Mouse (Mus musculus) activated CD4-positive, CD25-positive, alpha-beta regulatory T cell (primary cell): ENCODE results near the gene Ager. TPM values are rescaled to one million over a fixed set of nuclear protein-coding genes. Genes with fewer than 3 reads are reported as not detected.

Source experiments
- polyA plus RNA-seq, 2 experiments: library from polyadenylated mRNA; unstranded; fragments of 100-300 nt; shearing (Covaris generic); gene quantifications; one replicate each; pipeline ENCODE4 v1.2.1; 2017

The Ager gene
- 1 to 10 TPM; 1.6 to 2.9 TPM for polyA plus RNA-seq

DNA sequence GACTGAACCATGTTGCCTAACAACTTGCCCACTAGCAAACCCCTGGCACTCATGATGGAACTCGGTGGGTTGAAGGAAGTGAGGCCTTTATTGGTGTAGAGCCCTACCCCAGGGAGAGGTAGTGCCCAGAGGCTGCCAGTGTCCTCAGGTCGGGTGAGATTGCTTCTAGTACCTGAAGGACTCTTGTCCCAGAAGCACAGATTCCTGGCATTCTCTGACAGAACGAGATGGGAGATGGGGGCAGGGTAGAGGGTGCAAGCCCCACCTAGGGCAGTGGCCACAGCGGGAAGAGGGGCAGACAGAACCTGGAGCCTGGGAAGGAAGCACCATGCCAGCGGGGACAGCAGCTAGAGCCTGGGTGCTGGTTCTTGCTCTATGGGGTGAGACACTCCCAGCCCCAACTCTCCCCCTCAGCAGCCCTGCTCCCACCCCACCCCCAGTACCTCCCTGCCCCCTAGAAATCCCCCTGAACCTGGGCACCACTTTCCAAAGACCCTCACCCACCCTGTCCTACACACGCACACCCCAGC lies at the start of gene Ager:
Gene Ager, plus strand, starts transcription at position 297 of the 530 bp plus-strand sequence.

DNA sequence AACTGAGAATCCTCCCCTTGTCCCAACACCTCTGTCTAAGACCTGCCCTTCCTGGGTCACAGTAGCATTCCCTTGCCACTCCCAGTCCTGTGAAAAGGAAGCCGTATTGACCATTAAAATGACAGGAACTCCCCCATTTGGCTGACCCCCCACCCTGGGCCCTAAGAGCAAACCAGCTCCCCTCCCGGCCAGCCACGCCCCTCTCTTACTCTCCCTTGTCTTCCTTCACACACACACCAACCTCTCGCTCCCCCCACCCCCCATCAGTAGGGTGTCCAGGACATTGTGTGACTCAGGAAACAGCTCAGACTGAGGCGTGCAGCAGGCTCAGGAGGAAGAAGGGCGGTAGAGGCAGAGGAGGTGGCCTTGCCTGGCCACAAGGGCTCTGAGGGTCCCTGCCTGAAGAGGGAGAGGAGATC lies 33.6 kb upstream of the Ager start, which contains the start of gene Notch4:
Gene Notch4, plus strand, starts transcription at position 266 of the 419 bp plus-strand sequence.

DNA sequence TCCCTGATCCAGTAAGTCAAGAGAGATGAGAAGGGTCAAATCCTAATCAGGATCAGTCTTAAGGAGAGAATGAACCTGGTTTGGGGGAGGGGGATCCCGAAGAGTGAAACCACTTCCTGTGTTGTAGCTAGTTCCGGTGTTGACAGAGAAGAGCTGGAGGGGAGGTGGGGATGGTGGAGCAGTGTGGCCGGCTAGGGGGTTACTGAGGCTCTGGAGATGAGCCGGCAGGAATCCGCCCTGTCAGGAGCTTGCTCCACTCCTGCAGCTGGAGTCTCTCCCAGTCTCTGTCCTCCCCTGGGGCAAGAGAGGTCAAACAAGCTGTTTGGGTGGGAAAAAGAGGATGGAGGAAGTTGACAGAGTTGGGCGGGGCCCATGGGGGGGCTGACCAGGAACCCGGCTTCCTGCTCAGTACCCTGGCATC lies 8.0 kb upstream of the Ager start, which contains the start of gene Gpsm3:
Gene Gpsm3, plus strand, starts transcription at position 126 of the 421 bp plus-strand sequence.

GRCm38 (mm10) chr17:34591029-34591993 lies 6.4 kb upstream of the Ager start, which contains the start of gene Pbx2:
TSS of gene Pbx2 (plus strand) at chr17:34591266.

GRCm38 (mm10) chr17:34603375-34604060 lies 5.9 kb downstream of the Ager start, which contains the start of gene Rnf5:
TSS of gene Rnf5 (minus strand) at chr17:34603690.

GRCm38 (mm10) chr17:34604061-34604508 lies 6.4 kb downstream of the Ager start, which contains the start of gene Agpat1:
TSS of gene Agpat1 (plus strand) at chr17:34604262.

DNA sequence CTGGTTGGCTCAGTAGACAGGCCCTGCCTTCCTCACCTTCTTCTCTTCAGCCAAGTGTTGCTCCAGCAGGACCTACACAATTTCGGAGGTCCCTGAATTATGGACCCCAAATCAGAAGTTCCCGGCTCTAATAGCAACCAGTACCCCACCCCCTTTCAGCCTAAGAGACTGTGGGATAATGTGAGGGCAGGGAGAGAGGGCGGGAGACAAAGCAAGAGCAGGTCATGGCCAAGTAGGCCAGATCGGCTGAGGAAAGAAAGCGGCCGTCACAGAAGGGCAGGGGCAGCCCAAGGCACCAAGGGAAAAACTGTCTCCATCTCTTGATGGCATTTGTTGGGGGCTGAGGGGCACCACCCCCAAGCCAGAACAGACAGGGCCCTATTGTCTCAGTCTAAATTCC lies 18.2 kb downstream of the Ager start, which contains the start of gene Egfl8:
Gene Egfl8, minus strand, starts transcription at position 101 of the 400 bp plus-strand sequence.

DNA sequence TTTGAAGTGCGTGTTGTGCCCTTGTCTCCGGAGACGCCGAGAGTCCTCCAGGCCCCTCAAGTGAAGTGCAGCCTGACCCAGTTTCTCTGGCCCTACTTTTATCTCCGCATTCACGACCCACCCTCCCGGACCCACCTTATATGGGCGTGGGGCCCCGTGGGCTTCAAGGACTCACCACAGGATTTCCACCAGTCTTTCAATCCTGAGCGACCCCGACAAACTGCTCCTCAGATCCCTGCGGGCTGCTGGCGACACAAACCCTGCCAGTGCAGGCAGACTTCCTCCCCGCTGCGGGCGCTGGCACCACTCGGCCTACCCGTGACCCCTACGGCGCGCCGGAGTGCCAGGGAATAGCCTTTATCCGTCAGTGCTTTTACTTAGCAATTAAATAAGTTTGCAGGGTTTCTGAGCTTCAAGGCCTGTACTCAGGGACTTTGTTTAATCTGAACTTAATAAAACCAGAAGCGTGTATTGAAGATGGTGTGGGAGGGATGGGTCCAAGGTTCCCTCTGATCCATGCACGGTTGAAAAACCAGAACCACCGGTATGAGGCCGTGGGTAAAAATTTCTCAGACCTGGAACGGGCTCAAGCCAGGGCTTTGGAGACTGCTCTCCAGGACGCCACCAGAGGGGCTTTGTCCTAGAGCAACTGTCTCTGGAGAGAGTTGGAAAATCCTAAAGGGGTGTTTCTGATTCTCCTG lies 30.4 kb downstream of the Ager start, which contains the start of gene Ppt2:
Gene Ppt2, minus strand, starts transcription at position 568 of the 701 bp plus-strand sequence.

GRCm38 (mm10) chr17:34629221-34629751 lies 31.6 kb downstream of the Ager start, which contains the start of gene Prrt1:
TSS of gene Prrt1 (plus strand) at chr17:34629533.

GRCm38 (mm10) chr17:34644608-34645007 lies 46.9 kb downstream of the Ager start, which contains the start of gene Fkbpl:
TSS of gene Fkbpl (plus strand) at chr17:34644764.

GRCm38 (mm10) chr17:34646906-34647787 lies 49.5 kb downstream of the Ager start, which contains the start of gene Atf6b:
TSS of gene Atf6b (plus strand) at chr17:34647146.

Other genes starting within 250 kb of the Ager start
- gene Btnl2, start 243.0 kb upstream of the Ager start, polyA plus RNA-seq = under 1 TPM in 1 of 2 experiments, not detected in 1; 0.32 TPM
- gene Btnl1, start 220.7 kb upstream of the Ager start, polyA plus RNA-seq = not detected
- gene BC051142, start 199.0 kb upstream of the Ager start, polyA plus RNA-seq = under 1 TPM in 1 of 2 experiments, not detected in 1; 0.29 TPM
- gene Btnl4, start 120.5 kb upstream of the Ager start, polyA plus RNA-seq = under 1 TPM; 0.52 to 0.63 TPM
- 1 to 10 TPM in 1 of 2 experiments, not detected in 1; 1.0 TPM for gene Btnl6, start 80.5 kb upstream of the Ager start, polyA plus RNA-seq
- gene Notch4, start 33.6 kb upstream of the Ager start, polyA plus RNA-seq = 1 to 10 TPM in 1 of 2 experiments, under 1 TPM in 1; 0.19 to 1.1 TPM
- 100 to 1,000 TPM; 254 to 344 TPM for gene Gpsm3, start 8.1 kb upstream of the Ager start, polyA plus RNA-seq
- gene Pbx2, start 6.6 kb upstream of the Ager start, polyA plus RNA-seq = 10 to 100 TPM; 16.3 to 23.4 TPM
- 10 to 100 TPM; 80.3 to 84.2 TPM for gene Rnf5, start 5.8 kb downstream of the Ager start, polyA plus RNA-seq
- gene Agpat1, start 6.4 kb downstream of the Ager start, polyA plus RNA-seq = 10 to 100 TPM; 17.4 to 28.1 TPM
- 1 to 10 TPM in 1 of 2 experiments, under 1 TPM in 1; 0.29 to 2.0 TPM for gene Egfl8, start 18.1 kb downstream of the Ager start, polyA plus RNA-seq
- gene Ppt2, start 30.6 kb downstream of the Ager start, polyA plus RNA-seq = 10 to 100 TPM; 16.0 to 19.4 TPM
- 1 to 10 TPM; 1.4 to 1.6 TPM for gene Prrt1, start 31.7 kb downstream of the Ager start, polyA plus RNA-seq
- 1 to 10 TPM; 3.3 to 6.0 TPM for gene Fkbpl, start 46.9 kb downstream of the Ager start, polyA plus RNA-seq
- gene Atf6b, start 49.3 kb downstream of the Ager start, polyA plus RNA-seq = 10 to 100 TPM; 46.6 to 60.7 TPM
- under 1 TPM in 1 of 2 experiments, not detected in 1; 0.07 TPM for gene Tnxb, start 72.7 kb downstream of the Ager start, polyA plus RNA-seq
- gene C4b, start 146.0 kb downstream of the Ager start, polyA plus RNA-seq = 1 to 10 TPM in 1 of 2 experiments, not detected in 1; 3.0 TPM
- gene Cyp21a1, start 206.7 kb downstream of the Ager start, polyA plus RNA-seq = not detected
- gene Stk19, start 239.1 kb downstream of the Ager start, polyA plus RNA-seq = 10 to 100 TPM; 37.4 to 47.4 TPM
- 10 to 100 TPM; 47.0 to 49.6 TPM for gene Dxo, start 239.2 kb downstream of the Ager start, polyA plus RNA-seq